Mouse (Mus musculus) stomach, postnatal 0 days (tissue): Measurements from ENCODE around the gene Pgm5.

Source experiments
- CTCF ChIP-seq: IDR thresholded peaks from 2 replicates; pipeline ENCODE4 v1.5.1; 2016; ENCODE audit warnings: antibody characterized with exemption, low read depth, mild to moderate bottlenecking, moderate library complexity
- EP300 ChIP-seq: optimal IDR thresholded peaks from 2 replicates; pipeline ENCODE3; 2016; ENCODE audit warnings: antibody characterized with exemption

DNA sequence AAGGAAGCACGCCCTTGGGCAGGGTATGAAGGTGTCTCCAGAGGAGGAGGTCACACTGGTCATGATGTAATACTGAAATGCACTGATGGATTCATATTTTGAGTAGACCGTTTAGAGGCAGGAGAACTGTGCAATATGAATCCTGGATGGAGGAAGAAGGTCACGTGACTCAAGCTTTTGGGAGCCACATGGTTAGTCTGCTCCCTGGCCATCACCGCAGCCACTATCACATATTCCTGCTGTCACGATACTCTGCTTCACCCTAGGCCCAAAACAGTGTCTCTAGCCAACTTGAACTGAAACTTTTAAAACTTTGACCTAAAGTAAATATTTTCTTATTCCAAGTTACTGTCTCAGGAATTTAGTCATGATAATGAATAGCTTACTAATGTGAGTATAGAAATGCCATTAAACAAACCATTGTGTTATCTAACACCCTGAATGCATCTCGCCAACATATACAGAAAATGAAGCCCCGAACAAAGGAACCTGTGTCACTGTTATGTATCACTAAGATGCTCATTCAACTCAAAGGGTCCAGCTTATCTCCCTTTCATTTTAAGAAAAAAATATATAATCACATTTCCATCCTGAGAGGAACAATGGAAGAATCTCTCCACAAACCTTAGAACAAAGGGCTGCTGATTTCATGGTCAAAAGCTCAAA is 108.6 kb downstream of the Pgm5 start:
- TF ChIP-seq EP300 (no peak), CTCF (no peak)
